25 mouse cellular contexts compared by ENCODE assay signal in genomic region chr9:54153679-54154078, GRCm38 (mm10).
A peak's percentile ranks its signal among the peaks of the same experiment; 100 is the strongest.
DNase-seq lines count a peak whose midpoint lies in the region; ATAC-seq and TF ChIP-seq lines count a peak whose summit lies in the region.
"Had no signal": no experiment of that assay in that cellular context is flagged by ENCODE, and none has a peak within 500 bp of the region (broad histone marks: within the 10 kb centered on the region; RNA-seq: fewer than 3 reads in every experiment).

No protein-coding gene starts in this region.

- H3K4me2 ChIP-seq in neural tube, embryonic 15.5 days = no peak overlapping the region
- no peak overlapping the region for H3K4me2 ChIP-seq in limb, embryonic 13.5 days (replicated peaks)
- H3K4me2 ChIP-seq: heart, embryonic 13.5 days; hindbrain, embryonic 12.5 days; liver, embryonic 15.5 days; midbrain, embryonic 11.5 days had no signal

- H3K27me3 ChIP-seq in neural tube, embryonic 15.5 days (replicated peaks) = no peaks in the 10 kb centered on the region
- no peaks in the 10 kb centered on the region for H3K27me3 ChIP-seq in limb, embryonic 13.5 days
- H3K27me3 ChIP-seq: heart, embryonic 13.5 days; hindbrain, embryonic 12.5 days; liver, embryonic 15.5 days had no signal

- peak; percentile 24 for DNase-seq in neural tube, embryonic 10.5 days (ENCODE audit: extremely low spot score, low spot score)
- no peak for DNase-seq in gastrocnemius, postnatal 4 days (ENCODE audit: low spot score in 2 of 2)
- no peak for DNase-seq in spleen, postnatal 4 days (ENCODE audit: low spot score in 2 of 2)
- DNase-seq in layer of hippocampus, postnatal 36 days = no peak
- DNase-seq: adrenal gland, postnatal 25 days; cerebellum, adult 8-10 months; cerebellum, postnatal 36 days; heart, adult 11 months; heart, postnatal 14 days; kidney, adult 18-20 months; kidney, postnatal 4 days; liver; thymus, adult 18-20 months; thymus, postnatal 4 days had no signal

- no peak overlapping the region for H3K4me3 ChIP-seq in neural tube, embryonic 15.5 days (replicated peaks)
- H3K4me3 ChIP-seq in embryonic fibroblast, embryonic 13.5 days (ENCODE audit: insufficient read depth, low read length) = no peak overlapping the region
- no peak overlapping the region for H3K4me3 ChIP-seq in limb, embryonic 13.5 days
- H3K4me3 ChIP-seq: heart, embryonic 13.5 days; hindbrain, embryonic 12.5 days; liver, embryonic 15.5 days had no signal

- H3K4me1 ChIP-seq in neural tube, embryonic 15.5 days = no peaks in the 10 kb centered on the region
- H3K4me1 ChIP-seq in embryonic fibroblast, embryonic 13.5 days (ENCODE audit: control insufficient read depth, insufficient read depth, low read length) = peaks cover 5% of the 10 kb centered on the region
- peaks cover 34% of the 10 kb centered on the region for H3K4me1 ChIP-seq in limb, embryonic 13.5 days
- H3K4me1 ChIP-seq: heart, embryonic 13.5 days; hindbrain, embryonic 12.5 days; liver, embryonic 15.5 days had no signal

- no peaks in the 10 kb centered on the region for H3K9me3 ChIP-seq in neural tube, embryonic 15.5 days (replicated peaks)
- H3K9me3 ChIP-seq in limb, embryonic 13.5 days = no peaks in the 10 kb centered on the region
- H3K9me3 ChIP-seq: heart, embryonic 13.5 days; hindbrain, embryonic 12.5 days; liver, embryonic 15.5 days had no signal

- H3K9ac ChIP-seq in neural tube, embryonic 15.5 days (replicated peaks) = no peak overlapping the region
- no peak overlapping the region for H3K9ac ChIP-seq in limb, embryonic 13.5 days
- H3K9ac ChIP-seq: heart, embryonic 13.5 days; hindbrain, embryonic 12.5 days; liver, embryonic 15.5 days had no signal

- no peaks in the 10 kb centered on the region for H3K36me3 ChIP-seq in neural tube, embryonic 15.5 days
- no peaks in the 10 kb centered on the region for H3K36me3 ChIP-seq in limb, embryonic 13.5 days
- H3K36me3 ChIP-seq: heart, embryonic 13.5 days; hindbrain, embryonic 12.5 days; liver, embryonic 15.5 days had no signal

- ATAC-seq in neural tube, embryonic 15.5 days (ENCODE audit: low FRiP score) = no peak
- ATAC-seq in limb, embryonic 13.5 days (ENCODE audit: low FRiP score, low read depth) = peak; percentile 62; the same call in 1 of the 2 replicates
- ATAC-seq: CD4-positive, CD25-positive, alpha-beta regulatory T cell, adult 4 months; forebrain, embryonic 14.5 days; inflammation-experienced regulatory T-cells, adult 6 months had no signal

- 76% methylated on average over 5 of the region's 5 CpGs for WGBS in neural tube, embryonic 15.5 days
- WGBS in limb, embryonic 13.5 days = 12% methylated on average over 5 of the region's 5 CpGs

- H3K27ac ChIP-seq in neural tube, embryonic 15.5 days (replicated peaks) = no peak overlapping the region
- peak overlapping the region; percentile 29; the same call in 1 of the 2 replicates for H3K27ac ChIP-seq in embryonic fibroblast, embryonic 13.5 days (ENCODE audit: insufficient read depth, low read length)
- no peak overlapping the region for H3K27ac ChIP-seq in limb, embryonic 13.5 days
- H3K27ac ChIP-seq: heart, embryonic 13.5 days; hindbrain, embryonic 12.5 days; liver, embryonic 15.5 days; macrophage had no signal

- no peak for TF ChIP-seq CTCF in embryonic fibroblast, embryonic 13.5 days (IDR thresholded peaks at IDR 0.05; ENCODE audit: borderline replicate concordance, insufficient read depth, low read length)

- TF ChIP-seq POLR2A in embryonic fibroblast, embryonic 13.5 days (IDR thresholded peaks at IDR 0.05; ENCODE audit: low read depth, low read length) = no peak
